Mouse (Mus musculus): ENCODE measurements around the gene Ctdsp1.

The Ctdsp1 gene

GRCm38 (mm10) chr1:74397268-74397918 lies 6.1 kb downstream of the Ctdsp1 start:
- DNase-seq (ENCODE audit: low spot score) = peak; percentile 99

DNA sequence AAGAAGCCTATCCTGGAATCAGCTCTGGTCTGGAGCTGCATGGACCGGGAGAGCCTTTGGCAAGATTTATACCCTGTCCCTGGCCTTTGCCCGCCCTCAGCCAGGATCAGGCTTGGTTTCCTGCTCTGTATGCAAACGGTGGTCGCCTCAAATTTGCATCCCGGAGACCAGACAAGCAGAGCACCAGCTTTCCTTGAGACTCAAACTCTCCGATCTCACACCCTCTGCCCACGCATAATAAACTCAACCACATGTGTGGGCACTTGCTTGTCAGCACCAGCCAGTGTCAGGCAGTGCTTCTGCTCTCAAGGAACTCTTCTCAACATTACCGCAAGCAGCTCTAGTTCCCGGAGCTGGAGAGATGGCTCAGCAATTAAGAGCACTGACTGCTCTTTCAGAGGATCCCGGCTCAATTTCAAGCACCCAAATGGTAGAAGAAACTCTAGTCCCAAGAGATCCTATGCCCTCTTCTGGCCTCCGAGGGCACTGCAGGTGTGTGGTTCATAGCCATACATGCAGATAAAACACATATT lies 6.7 kb downstream of the Ctdsp1 start:
- DNase-seq (ENCODE audit: low spot score) = peak; percentile 83

GRCm38 (mm10) chr1:74400531-74400930 lies 9.2 kb downstream of the Ctdsp1 start:
- no peak for DNase-seq (ENCODE audit: low spot score)

DNA sequence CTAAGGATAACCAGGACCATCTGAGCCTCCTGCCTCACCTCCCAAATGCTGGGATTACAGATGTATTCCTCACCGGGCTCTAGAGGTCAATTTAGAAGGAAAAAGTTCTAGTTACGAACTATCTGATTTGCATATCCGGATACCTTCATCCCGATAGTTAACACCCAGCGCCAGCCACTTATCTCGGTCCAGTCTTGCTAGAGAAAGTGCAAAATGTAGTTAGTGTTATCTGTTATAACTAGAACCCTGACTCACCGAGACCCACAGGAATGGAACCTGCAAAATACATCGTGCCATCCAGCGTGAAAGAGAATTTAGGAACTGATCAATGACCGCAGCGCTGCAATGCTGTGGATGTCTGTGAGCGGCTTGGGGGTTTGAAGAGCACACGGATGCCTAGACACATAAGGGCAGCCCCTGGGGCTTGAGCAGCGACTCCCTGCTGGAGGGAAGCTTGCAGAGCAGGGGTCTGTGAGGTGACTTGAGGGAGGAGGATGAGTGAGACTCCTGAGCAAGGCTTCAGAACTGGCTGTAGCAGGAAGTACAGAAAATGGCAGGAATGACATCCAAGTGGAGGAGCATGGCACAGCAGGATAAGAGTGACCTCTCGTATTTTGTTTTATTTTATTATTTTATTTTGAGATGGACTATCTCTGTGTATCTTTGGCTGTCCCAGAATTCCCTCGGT lies 9.8 kb downstream of the Ctdsp1 start:
- no peak for DNase-seq (ENCODE audit: low spot score)

GRCm38 (mm10) chr1:74404206-74404605 lies 12.9 kb downstream of the Ctdsp1 start:
- DNase-seq (ENCODE audit: low spot score) = no peak

- no peak for DNase-seq (ENCODE audit: low spot score)
Measured at GRCm38 (mm10) chr1:74408589-74409504, 17.5 kb downstream of the Ctdsp1 start, which contains the start of gene Vil1. Gene Vil1 (plus strand): TSS chr1:74409376.

GRCm38 (mm10) chr1:74411753-74412325 lies 20.5 kb downstream of the Ctdsp1 start:
- DNase-seq (ENCODE audit: low spot score) = no peak

DNA sequence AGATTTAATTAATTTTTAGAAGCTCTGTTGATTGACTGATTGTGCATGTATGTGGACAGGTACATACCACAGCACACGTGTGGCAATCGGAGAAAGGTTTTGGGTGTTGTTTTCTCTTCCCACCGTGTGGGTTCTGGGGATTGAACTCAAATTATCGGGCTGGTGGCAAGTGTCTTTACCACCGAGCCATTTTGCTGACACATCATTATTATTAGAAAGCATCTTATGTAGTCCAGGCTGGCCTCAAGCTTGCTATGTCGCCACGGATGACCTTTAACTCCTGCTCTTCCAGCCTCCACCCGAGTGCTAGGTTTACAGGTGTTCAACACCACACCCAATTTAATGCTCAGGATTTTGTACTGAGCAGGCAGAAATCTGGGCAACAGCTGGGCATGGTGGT lies 21.4 kb downstream of the Ctdsp1 start:
- DNase-seq (ENCODE audit: low spot score) = no peak

GRCm38 (mm10) chr1:74415143-74415542 lies 23.8 kb downstream of the Ctdsp1 start:
- no peak for DNase-seq (ENCODE audit: low spot score)

- no peak for DNase-seq (ENCODE audit: low spot score)
Measured at GRCm38 (mm10) chr1:74418747-74419439, 27.6 kb downstream of the Ctdsp1 start.

GRCm38 (mm10) chr1:74419440-74419794 lies 28.1 kb downstream of the Ctdsp1 start:
- no peak for DNase-seq (ENCODE audit: low spot score)

- DNase-seq (ENCODE audit: low spot score) = no peak
Measured at GRCm38 (mm10) chr1:74423147-74423546, 31.8 kb downstream of the Ctdsp1 start.

- no peak for DNase-seq (ENCODE audit: low spot score)
Measured at GRCm38 (mm10) chr1:74425845-74426244, 34.5 kb downstream of the Ctdsp1 start.

DNA sequence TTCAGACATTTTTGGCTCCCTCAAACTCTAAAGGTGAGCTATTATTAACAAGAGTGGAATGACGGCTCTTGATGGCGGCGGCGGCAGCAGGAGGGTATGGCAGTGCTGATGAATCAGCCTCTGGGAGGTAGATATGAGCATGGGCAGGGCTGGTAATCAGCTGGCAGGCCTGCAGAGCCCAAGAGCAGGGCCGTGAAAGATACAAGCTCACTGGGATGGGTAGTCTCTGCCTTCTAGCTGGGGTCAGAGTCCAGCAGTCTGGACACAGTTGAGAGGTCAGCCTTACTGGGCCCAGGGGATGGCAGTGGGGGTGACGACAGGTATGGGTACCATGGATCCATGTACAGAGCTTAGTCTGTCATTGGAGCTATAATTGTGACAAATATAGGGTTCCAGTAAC lies 41.9 kb downstream of the Ctdsp1 start:
- no peak for DNase-seq (ENCODE audit: low spot score)

GRCm38 (mm10) chr1:74434596-74434995 lies 43.3 kb downstream of the Ctdsp1 start:
- DNase-seq (ENCODE audit: low spot score) = peak; percentile 18

GRCm38 (mm10) chr1:74435563-74435962 lies 44.3 kb downstream of the Ctdsp1 start:
- DNase-seq (ENCODE audit: low spot score) = peak; percentile 66

DNA sequence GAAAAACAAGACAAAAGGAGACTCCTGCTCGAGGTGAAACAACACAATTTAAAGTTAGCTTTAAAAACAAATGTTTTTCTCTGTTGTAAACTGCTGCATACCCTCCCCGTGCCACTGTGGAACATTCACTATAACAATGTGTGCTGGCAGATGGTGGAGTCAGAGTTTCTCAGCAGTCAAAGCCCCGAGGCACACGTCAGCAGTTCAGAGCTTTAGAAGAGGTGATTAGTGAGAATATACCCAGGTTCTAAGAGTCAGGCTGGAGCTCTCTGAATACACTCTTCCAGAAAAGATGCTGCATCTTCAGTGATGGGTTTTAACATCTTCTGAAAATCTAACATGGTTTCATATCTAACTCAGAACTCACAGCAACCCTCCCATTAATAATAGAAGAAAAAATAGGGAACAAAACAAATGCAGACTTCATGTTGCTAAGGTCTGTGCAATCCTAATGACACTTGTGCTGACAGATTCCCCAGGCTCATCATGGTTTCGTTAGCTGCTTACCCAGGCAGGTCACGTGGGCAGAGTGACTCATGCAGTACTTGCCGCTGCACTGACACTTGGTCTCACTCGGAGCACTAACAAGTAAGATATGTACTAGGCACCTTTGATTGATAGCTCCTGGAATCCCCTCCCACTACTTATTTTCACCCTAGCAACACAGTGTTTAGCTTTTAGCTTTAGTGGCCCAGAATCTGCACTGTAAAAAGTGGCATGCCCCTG lies 46.6 kb downstream of the Ctdsp1 start:
- peak; percentile 75 for DNase-seq (ENCODE audit: low spot score)

DNA sequence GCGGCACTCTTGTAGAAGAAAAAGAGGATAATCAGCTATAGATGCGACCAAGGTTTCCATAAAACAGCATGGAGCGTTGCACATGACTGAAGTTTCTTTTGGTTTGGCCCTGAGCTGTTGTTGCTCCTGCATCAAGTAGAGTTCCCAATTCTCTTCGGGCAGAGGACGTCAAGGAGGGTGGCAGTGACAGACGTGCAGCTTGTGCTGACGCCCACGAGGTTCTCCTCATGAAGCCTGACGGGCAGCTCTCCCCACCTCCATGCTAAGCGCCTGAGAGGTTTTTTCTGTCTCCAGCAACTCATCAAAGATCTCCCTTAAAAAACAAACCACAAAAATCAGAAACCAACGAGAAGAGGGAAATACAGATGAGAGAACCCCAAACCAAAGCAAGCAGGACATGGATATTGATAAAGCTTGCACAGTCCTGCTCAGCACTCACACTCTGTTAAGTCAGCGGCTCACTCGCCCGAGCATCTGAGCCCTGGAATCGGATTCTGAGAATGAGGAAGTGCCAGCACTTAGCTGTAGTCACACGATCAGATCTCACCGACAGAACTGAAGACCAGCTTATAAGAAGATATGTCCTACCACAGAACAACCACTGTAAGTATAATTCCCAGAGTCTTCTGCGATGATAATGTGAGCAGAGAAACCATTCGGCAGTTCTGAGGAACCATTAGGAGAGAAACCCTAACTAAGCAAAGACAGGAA lies 48.0 kb downstream of the Ctdsp1 start:
- no peak for DNase-seq (ENCODE audit: low spot score)

GRCm38 (mm10) chr1:74444538-74444937 lies 53.2 kb downstream of the Ctdsp1 start:
- DNase-seq (ENCODE audit: low spot score) = no peak

Data from lung, postnatal 25 days (tissue).